Mouse (Mus musculus) hindbrain, postnatal 0 days (tissue): Measurements from ENCODE around the gene Sod3. TPM values are rescaled to one million over a fixed set of nuclear protein-coding genes. Genes with fewer than 3 reads are reported as not detected.

Experiments
- ATAC-seq: fragments of 200-750 bp; cut with Nextera tagmentation; 2 replicates; pipeline ENCODE4 v1.8.0; 2017; ENCODE audit warnings: mild to moderate bottlenecking, moderate TSS enrichment, moderate library complexity
- DNase-seq: peaks from one replicate; pipeline ENCODE4 v3.0.0-alpha.2; 2015; ENCODE audit warnings: low spot score
- H3K27ac ChIP-seq: fragments of 300-500 bp; sonication (generic); 2 replicates; pipeline ENCODE4 v1.5.1; 2014; ENCODE audit warnings: mild to moderate bottlenecking
- H3K27me3 ChIP-seq: fragments of 300-500 bp; sonication (generic); 2 replicates; pipeline ENCODE4 v1.6.1; 2014; ENCODE audit warnings: low read length, mixed read lengths; ENCODE audit not compliant: insufficient read depth
- H3K36me3 ChIP-seq: fragments of 300-500 bp; sonication (generic); 2 replicates; pipeline ENCODE4 v1.6.1; 2014; ENCODE audit warnings: low read length, mixed read lengths; ENCODE audit not compliant: insufficient read depth
- H3K4me1 ChIP-seq: fragments of 300-500 bp; sonication (generic); 2 replicates; pipeline ENCODE4 v1.6.1; 2014; ENCODE audit warnings: antibody characterized with exemption, low read length, mixed read lengths; ENCODE audit not compliant: insufficient read depth
- H3K4me2 ChIP-seq: fragments of 300-500 bp; sonication (generic); 2 replicates; pipeline ENCODE4 v1.6.1; 2014; ENCODE audit warnings: low read depth, mild to moderate bottlenecking, low read length, moderate library complexity, mixed read lengths
- H3K4me3 ChIP-seq: fragments of 300-500 bp; sonication (generic); 2 replicates; pipeline ENCODE4 v1.5.1; 2014; ENCODE audit warnings: low read length
- H3K9ac ChIP-seq: fragments of 300-500 bp; sonication (generic); replicated peaks from 2 replicates; pipeline ENCODE4 v1.6.1; 2014; ENCODE audit warnings: mild to moderate bottlenecking, low read length, moderate library complexity, mixed read lengths
- H3K9me3 ChIP-seq: fragments of 300-500 bp; sonication (generic); 2 replicates; pipeline ENCODE4 v1.6.1; 2016; ENCODE audit warnings: low read length, mixed read lengths
- CTCF ChIP-seq: IDR thresholded peaks from 2 replicates; pipeline ENCODE4 v1.5.1; 2016; ENCODE audit warnings: antibody characterized with exemption, control low read depth, low read depth
- WGBS: fragments of 180-500 bp; shearing (Covaris S2); extraction: QIAGEN DNeasy Blood & Tissue Kit; methylation state at CpG from one replicate; pipeline ENCODE4 v1.1.7; 2014; 5-methylcytosine and 5-hydroxymethylcytosine counted together
- polyA plus RNA-seq: library from polyadenylated mRNA; unstranded; fragments of >200 nt; fragmentation: Nextera tagmentation; extraction: Ambion mirVana; gene quantifications from 2 replicates; pipeline ENCODE4 v1.2.1, GENCODE M21; 2015
- total RNA-seq: library from RNA; depleted of rRNA; stranded (reverse); fragments of >200 nt; gene quantifications from 2 replicates; pipeline ENCODE4 v1.2.3, GENCODE M21; 2014

The Sod3 gene
- total and polyA plus RNA-seq, 2 experiments from 2014 or later = 3.6 to 6.5 TPM

DNA sequence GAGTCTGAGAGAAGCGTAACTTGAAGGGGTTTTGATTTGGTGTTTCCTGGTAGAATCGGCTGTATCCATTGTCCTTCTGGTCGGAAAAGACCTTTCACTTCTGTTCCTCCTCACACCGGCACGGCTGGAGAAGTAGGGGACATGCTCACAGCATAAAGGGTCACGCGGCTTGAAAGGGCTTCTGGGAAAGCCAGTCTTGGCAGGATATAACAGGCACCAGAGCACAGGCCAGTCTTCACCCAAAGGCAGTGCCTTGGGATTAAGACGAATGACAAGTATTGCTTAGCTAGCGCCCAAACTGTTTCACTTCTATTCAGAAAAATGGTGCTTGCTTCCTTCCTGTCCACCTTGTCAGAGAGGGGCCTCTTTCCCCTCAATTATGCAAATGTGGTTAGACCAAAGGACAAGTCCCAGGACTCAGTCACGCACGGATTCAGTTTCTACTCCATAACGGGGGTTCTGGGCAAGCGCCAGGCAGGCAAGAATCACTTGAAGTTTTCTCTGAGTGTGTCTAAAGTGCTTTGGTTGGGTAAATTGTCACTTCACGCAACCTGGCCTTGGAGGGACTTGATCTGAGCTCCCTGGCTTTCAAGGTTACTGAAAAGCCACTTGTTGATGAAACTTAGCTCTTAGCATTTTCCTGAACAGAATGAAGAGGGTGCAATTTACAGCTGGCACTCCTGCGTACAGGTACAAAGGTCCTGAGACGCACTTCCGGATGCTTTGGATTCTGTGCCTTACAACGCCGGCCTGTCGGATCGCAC lies 3.1 kb upstream of the Sod3 start:
- no peak for TF ChIP-seq CTCF
- Histone ChIP-seq H3K36me3 (no peaks in the 10 kb centered on the region), H3K9me3 (no peaks in the 10 kb centered on the region), H3K9ac (no peak overlapping the region), H3K4me2 (peak overlapping the region; percentile 31), H3K4me1 (0 out of 2 replicates have a peak, but pooled peaks cover 10% of the 10 kb centered on the region), H3K27ac (no peak overlapping the region; the same call in 1 of the 2 replicates), H3K4me3 (no peak overlapping the region), H3K27me3 (no peaks in the 10 kb centered on the region)
- ATAC-seq (peak; percentile 77), DNase-seq (peak; percentile 27)
- WGBS = 48% methylated on average over 21 of the region's 21 CpGs

DNA sequence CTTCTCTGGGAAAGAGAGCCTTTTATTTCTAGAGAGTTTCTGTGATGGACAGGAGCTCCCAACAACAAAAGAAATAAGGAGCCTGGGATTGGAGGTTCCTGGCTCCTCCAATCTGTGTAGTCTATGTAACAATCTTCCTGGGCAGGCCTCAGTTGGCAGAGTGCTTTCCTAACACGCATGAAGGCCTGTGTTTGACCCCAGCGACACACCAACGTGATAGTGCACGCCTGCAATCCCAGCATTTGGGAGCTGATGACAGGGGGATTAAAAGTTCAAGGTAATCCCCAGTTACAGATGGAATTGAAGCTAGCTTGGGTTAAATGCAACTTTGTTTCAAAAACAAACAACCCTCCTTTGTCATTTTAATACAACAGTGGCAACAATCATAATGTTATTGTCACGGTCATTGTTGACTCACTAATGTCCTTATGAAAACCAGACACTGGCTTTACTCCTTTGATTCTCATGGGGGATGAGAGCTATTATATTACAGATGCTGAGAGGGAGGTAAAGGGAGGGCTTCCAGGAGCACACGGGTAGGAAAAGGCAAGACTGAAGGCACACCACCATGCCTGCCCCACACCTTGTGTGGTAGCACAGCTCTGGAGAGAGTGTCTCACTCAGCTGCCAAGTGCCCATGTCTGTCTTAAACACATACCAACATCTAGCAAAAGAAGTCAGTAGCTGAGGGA lies 669 bp upstream of the Sod3 start:
- ATAC-seq = no peak
- Histone ChIP-seq H3K4me2 (no peak overlapping the region), H3K9ac (no peak overlapping the region), H3K27ac (no peak overlapping the region), H3K27me3 (no peaks in the 10 kb centered on the region), H3K36me3 (no peaks in the 10 kb centered on the region), H3K4me1 (0 out of 2 replicates have a peak, but pooled peaks cover 10% of the 10 kb centered on the region), H3K4me3 (no peak overlapping the region), H3K9me3 (no peaks in the 10 kb centered on the region)
- 48% methylated on average over 6 of the region's 6 CpGs for WGBS
- TF ChIP-seq CTCF = no peak
- DNase-seq = no peak

DNA sequence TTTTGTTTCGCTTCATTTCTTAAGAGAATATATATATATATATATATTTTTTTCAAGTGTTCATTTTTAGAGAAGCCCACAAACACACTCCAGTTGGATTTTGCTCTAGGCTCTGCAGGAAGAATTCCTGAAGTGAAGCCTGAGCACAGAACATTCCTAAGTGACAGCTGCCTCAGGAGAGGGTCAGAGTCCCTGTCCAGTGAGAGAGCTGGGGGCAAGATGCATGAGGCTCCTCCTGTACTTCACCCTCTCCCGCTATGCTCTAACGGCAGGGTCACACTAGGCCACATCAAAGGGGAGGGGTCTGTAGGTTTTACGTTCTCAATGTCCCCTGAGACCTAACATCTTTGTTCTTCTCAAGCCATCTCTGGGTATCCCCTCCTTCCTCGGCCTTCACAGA lies 930 bp downstream of the Sod3 start:
- Histone ChIP-seq H3K4me1 (peaks cover 10% of the 10 kb centered on the region; the same call in 1 of the 2 replicates), H3K36me3 (no peaks in the 10 kb centered on the region), H3K4me3 (no peak overlapping the region), H3K9ac (no peak overlapping the region), H3K9me3 (no peaks in the 10 kb centered on the region), H3K27me3 (no peaks in the 10 kb centered on the region), H3K27ac (no peak overlapping the region), H3K4me2 (no peak overlapping the region)
- DNase-seq (no peak), ATAC-seq (no peak)
- WGBS = 69% methylated on average over 5 of the region's 5 CpGs
- TF ChIP-seq CTCF = no peak

DNA sequence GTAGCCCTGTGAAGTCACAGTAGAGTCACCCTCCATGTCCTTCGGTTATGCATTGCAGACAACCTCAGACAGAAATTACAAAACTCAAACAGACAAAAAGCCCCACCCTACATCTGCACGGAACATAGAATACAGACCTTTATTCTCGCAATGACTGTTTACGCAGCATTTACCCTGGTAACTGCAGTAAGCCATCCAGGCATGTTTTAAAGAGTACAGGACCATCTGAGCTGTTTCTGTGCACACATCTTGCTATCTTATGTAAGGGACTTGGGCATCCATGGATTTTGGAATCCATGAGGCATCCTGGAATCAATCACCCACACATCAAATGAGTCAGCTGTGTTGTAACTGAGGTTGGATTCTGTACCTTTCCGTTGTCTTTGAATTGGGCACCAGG lies 2.3 kb downstream of the Sod3 start:
- WGBS = 95% methylated on average over 5 of the region's 5 CpGs
- peaks cover 6% of the 10 kb centered on the region; the same call in 1 of the 2 replicates for H3K4me1 ChIP-seq
- H3K9ac ChIP-seq = no peak overlapping the region
- no peak for ATAC-seq
- no peaks in the 10 kb centered on the region for H3K27me3 ChIP-seq
- no peak for TF ChIP-seq CTCF
- no peak overlapping the region for H3K4me2 ChIP-seq
- no peak overlapping the region for H3K27ac ChIP-seq
- H3K36me3 ChIP-seq = no peaks in the 10 kb centered on the region
- H3K9me3 ChIP-seq = no peaks in the 10 kb centered on the region
- DNase-seq = no peak
- H3K4me3 ChIP-seq = no peak overlapping the region

- Histone ChIP-seq H3K4me1 (peaks cover 6% of the 10 kb centered on the region; the same call in 1 of the 2 replicates), H3K4me2 (no peak overlapping the region), H3K36me3 (no peaks in the 10 kb centered on the region), H3K27me3 (no peaks in the 10 kb centered on the region), H3K4me3 (no peak overlapping the region), H3K9ac (no peak overlapping the region), H3K27ac (no peak overlapping the region), H3K9me3 (no peaks in the 10 kb centered on the region)
- DNase-seq (no peak), ATAC-seq (no peak)
- WGBS = 66% methylated on average over 2 of the region's 2 CpGs
- TF ChIP-seq CTCF = no peak
These were observed 3.1 kb downstream of the Sod3 start for GRCm38 (mm10) chr5:52366661-52367060.

DNA sequence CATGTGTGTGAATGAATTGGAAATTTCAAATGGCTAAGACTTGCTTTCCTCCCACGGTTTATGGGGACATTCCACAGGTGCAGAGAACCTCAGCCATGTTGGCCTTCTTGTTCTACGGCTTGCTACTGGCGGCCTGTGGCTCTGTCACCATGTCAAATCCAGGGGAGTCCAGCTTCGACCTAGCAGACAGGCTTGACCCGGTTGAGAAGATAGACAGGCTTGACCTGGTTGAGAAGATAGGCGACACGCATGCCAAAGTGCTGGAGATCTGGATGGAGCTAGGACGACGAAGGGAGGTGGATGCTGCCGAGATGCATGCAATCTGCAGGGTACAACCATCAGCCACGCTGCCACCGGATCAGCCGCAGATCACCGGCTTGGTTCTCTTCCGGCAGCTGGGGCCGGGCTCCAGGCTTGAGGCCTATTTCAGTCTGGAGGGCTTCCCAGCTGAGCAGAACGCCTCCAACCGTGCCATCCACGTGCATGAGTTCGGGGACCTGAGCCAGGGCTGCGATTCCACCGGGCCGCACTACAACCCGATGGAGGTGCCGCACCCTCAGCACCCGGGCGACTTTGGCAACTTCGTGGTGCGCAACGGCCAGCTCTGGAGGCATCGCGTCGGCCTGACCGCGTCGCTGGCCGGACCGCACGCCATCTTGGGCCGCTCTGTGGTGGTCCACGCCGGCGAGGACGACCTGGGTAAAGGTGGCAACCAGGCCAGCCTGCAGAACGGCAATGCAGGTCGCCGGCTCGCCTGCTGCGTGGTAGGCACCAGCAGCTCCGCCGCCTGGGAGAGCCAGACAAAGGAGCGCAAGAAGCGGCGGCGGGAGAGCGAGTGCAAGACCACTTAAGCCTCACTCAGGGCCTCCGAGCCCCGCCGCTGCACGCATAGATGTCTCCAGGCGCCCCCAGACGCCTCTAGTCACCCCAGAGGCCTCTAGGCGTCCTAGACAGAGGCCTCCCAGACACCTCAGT lies 4.6 kb downstream of the Sod3 start:
- H3K9me3 ChIP-seq = no peaks in the 10 kb centered on the region
- no peak for DNase-seq
- peaks cover 6% of the 10 kb centered on the region; the same call in 1 of the 2 replicates for H3K4me1 ChIP-seq
- no peak overlapping the region for H3K4me3 ChIP-seq
- 50% methylated on average over 63 of the region's 63 CpGs for WGBS
- ATAC-seq = peak; percentile 31; the same call in 1 of the 2 replicates
- H3K27me3 ChIP-seq = no peaks in the 10 kb centered on the region
- no peak overlapping the region for H3K27ac ChIP-seq
- no peak for TF ChIP-seq CTCF
- H3K4me2 ChIP-seq = peak overlapping the region; percentile 27; the same call in 1 of the 2 replicates
- H3K9ac ChIP-seq = peak overlapping the region; percentile 33; the same call in 1 of the 2 replicates
- H3K36me3 ChIP-seq = no peaks in the 10 kb centered on the region
